Mouse (Mus musculus) left cerebral cortex, adult 2 months (tissue): ENCODE data around the gene Rbfox1. TPM values are rescaled to one million over a fixed set of nuclear protein-coding genes. Genes with fewer than 3 reads are reported as not detected.

Experiments
- DNase-seq, 2 experiments: peaks; one replicate each; pipeline ENCODE4 v3.0.0; 2021 to 2022; ENCODE audit warnings: low spot score in 2 of 2, mixed read lengths in 1 of 2; ENCODE audit errors: extremely low spot score in 1 of 2
- H3K27ac ChIP-seq: fragments of 200-600 bp; 2 replicates; pipeline ENCODE4 v1.8.1; 2022
- H3K4me3 ChIP-seq: fragments of 200-600 bp; 2 replicates; pipeline ENCODE4 v1.8.1; 2022
- CTCF ChIP-seq: fragments of 200-600 bp; IDR thresholded peaks from 2 replicates; pipeline ENCODE4 v1.8.1; 2022; ENCODE audit warnings: antibody characterized with exemption, mild to moderate bottlenecking, moderate library complexity
- intact Hi-C: fragments of 180-260 bp; cut with DNase I; formaldehyde crosslinking; loops from one replicate; pipeline ENCODE4 v1.15.1; 2025
- total RNA-seq, 2 experiments: library from RNA; stranded (reverse); gene quantifications; 2 replicates each; pipeline ENCODE4 v1.2.3; 2021

Rbfox1 gene
- total RNA-seq, 2 experiments from 2014 or later, result 330 to 336 TPM

DNA sequence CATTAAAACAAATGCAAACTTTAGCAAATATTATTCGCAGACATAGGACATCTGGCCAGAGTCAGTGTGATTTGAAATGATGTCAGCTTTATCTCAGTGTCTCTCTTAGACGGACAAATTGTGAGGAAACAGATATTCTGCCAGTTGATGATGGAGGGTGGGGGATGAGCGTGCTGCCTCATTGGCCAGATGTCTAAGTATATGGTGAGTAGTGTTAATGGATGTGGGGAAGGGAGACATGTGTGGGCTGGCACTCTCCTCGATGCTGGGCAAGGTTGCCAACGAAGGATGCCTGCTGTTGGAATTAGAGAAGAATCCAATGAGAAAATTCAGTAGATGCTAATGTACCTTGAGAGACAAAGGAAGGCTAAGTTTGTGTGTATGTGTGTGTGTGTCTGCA lies 25.6 kb downstream of the Rbfox1 start:
- no peak for DNase-seq
- Histone ChIP-seq H3K4me3 (no peak overlapping the region), H3K27ac (no peak overlapping the region)
- intact Hi-C loops, result no loop called here
- no peak for TF ChIP-seq CTCF

DNA sequence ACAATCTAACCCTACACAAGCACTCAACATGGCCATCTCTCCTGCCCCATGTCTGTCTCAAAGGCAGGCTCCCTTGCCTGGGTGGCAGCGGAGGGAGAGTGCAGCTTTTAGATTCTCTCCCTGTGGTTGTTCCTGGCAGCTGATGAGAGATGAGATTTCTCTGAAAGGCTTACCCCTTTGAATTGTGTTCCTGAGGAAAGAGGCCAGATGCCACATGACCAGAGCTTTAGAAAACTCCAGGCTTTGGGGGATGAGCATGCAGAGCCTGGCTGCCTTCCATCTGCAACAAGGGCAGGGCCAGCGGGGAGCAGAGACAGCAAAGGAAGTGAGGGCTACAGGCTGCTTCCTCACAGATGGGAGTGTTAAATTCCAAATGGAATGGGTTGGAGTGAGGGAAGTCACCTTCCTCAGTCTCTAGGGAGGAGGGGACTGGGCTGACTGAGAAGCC lies 26.7 kb downstream of the Rbfox1 start:
- Histone ChIP-seq H3K4me3 (no peak overlapping the region), H3K27ac (peak overlapping the region; percentile 51)
- peak; percentile 53 to 56 for DNase-seq
- intact Hi-C loops, result no loop called here
- TF ChIP-seq CTCF, result no peak

DNA sequence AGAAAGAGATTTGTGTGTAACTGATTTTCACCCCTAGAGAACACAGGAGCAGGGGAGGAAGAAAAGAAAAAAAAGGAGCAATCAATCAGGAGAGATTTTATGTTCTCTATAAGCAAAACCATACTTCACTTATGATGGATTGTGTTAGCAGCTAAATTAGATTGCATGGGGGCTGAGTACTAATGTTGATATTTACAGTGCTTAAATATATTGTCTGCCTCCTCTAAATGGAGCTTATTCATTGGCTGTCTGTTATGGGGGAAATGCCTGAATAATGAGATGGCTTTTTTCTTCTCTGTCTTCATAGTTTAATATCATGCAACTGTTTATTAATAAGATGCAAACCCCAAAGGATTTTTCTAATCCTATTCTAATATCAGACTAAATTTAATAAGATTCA lies 32.8 kb downstream of the Rbfox1 start:
- intact Hi-C loops, result no loop called here
- no peak for TF ChIP-seq CTCF
- no peak for DNase-seq

DNA sequence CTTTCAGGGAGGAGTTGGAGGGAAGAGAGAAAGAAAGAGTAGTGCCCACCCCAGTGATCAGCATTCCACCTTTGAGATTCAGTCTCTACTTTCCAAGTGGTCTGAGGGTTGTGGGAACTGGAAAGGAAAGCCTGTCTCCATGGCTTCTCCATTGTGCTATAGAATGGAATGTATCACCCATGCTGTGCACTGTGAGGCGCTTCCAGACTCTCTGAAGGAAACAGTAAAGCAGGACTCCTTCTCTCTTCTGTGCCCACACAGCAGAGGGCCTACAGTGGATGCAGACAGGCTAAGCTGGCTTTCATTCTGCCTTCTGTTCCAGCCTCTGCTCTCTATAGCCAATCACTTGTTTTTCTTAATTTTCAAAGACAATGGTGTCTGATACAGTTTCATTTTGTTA lies 41.8 kb downstream of the Rbfox1 start:
- Histone ChIP-seq H3K4me3 (no peak overlapping the region), H3K27ac (0 out of 2 replicates have a peak overlapping the region, but pooled peaks have one; percentile 9)
- TF ChIP-seq CTCF, result no peak; the same call in 1 of the 2 replicates
- no peak for DNase-seq
- intact Hi-C loops, result no loop called here

More for the DNA sequence above, 32.8 kb downstream of the Rbfox1 start:
- H3K4me3 ChIP-seq, result no peak overlapping the region
- H3K27ac ChIP-seq, result no peak overlapping the region

DNA sequence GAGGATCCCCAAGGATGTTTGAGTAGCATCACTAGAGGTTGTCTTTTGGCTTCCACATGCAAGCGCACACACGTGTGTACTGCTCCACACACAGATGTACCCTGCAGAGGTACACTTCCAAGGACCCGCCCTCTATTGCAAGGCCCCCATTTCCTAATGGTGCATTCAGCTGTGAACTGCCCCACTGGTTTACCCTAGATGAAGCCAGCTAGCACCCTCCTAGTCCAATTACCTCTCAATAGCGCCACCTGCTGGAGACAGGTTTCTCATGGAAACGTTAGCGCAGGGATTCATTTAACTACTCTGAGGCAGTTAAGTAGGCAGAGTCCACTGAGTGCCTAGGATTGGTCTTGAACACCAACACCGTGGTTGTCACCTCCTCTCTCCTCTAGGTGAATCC lies 46.5 kb downstream of the Rbfox1 start:
- H3K4me3 ChIP-seq, result no peak overlapping the region
- TF ChIP-seq CTCF, result peak; percentile 80
- peak; percentile 76 to 88 for DNase-seq
- intact Hi-C loops, result loop anchor here (2.0 to 5.0 kb wide), 5 partner anchors 34 to 459 kb away; no protein-coding TSS in a partner anchor
- H3K27ac ChIP-seq, result no peak overlapping the region

DNA sequence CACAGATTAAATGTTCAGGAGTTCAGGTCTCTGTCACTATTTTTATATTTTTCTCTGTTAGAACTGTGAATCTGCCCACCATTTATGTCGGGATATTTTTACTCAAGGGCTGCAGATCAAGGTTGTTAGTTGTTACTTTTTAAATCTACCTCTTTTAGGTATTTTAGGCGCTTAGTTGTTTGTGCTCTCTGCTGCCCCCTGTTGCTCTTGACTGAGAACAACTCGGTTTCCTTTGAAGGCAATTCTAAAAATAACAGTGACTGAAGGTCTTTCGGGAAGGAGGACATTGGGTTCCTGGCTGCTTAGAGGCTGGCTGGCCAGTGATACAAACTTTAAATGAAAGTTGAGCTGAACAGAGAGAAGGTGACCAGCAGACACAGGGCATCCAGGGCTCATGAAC lies 54.9 kb downstream of the Rbfox1 start:
- no peak overlapping the region for H3K27ac ChIP-seq
- no peak overlapping the region for H3K4me3 ChIP-seq
- intact Hi-C loops, result loop anchor here (10.0 kb wide), 1 partner anchor 495 kb away; no protein-coding TSS in a partner anchor
- no peak for DNase-seq
- peak; percentile 64 for TF ChIP-seq CTCF

DNA sequence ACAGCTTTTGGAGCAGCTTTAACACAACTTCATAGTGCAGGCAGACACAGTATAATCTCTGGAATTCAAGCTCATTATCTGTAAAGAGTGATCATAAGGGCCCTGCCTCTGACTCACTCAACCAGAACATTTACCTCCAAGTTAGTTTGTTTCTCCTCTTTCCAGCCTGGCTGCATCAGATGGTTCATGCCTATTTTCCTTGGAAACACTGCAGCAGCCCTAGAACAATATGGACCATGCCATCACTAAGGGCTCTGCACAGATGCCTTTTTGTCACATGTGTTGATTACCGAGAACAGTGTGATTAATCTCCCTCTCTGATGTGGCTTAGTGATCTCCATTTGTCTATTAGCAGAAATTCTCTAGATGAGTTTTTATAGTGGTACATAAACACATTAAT lies 60.5 kb downstream of the Rbfox1 start:
- Histone ChIP-seq H3K4me3 (no peak overlapping the region), H3K27ac (no peak overlapping the region)
- no peak for TF ChIP-seq CTCF
- intact Hi-C loops, result loop anchor here (10.0 kb wide), 1 partner anchor 489 kb away; no protein-coding TSS in a partner anchor
- no peak for DNase-seq

DNA sequence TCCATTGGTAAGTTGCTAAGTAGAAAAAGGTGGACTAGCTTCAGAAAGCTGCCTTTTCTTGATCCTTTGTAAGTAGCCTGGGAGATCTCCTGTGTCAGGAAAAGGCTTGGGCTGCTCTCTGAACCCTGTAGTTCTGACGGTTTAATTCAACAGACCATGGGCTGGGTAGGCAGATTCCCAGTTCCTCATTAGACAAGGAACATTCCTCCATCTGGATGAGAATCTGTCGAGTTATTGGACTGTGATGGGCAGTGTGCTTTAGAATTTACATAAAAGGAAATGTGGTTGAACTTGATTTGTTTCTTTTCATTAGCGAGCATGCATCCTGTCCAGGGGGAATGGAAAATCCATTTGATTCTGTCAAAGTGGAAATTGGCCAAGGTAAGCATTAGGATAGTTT lies 68.0 kb downstream of the Rbfox1 start:
- intact Hi-C loops, result no loop called here
- Histone ChIP-seq H3K4me3 (no peak overlapping the region), H3K27ac (no peak overlapping the region)
- DNase-seq, result no peak
- no peak for TF ChIP-seq CTCF

DNA sequence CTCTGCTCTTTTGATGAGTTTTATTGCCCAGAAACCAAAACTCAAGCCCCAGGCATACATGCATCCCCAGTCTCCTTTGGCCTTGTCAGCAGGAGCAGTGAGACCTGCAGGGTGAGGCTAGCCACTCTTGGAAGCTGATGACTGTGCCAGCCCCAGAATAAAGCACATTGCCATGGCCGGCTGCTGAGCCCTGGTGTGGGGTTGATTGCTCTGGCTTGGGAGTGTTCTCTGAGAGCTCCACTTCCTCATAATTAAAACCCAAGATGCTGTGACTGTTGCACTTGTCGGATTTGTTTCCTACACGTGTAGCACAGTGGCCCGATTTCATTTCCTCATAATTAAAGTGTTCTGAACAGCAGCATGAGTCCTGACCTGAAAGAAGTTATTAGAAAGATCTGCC lies 72.3 kb downstream of the Rbfox1 start:
- intact Hi-C loops, result no loop called here
- no peak overlapping the region for H3K27ac ChIP-seq
- TF ChIP-seq CTCF, result no peak
- DNase-seq, result no peak
- H3K4me3 ChIP-seq, result no peak overlapping the region

DNA sequence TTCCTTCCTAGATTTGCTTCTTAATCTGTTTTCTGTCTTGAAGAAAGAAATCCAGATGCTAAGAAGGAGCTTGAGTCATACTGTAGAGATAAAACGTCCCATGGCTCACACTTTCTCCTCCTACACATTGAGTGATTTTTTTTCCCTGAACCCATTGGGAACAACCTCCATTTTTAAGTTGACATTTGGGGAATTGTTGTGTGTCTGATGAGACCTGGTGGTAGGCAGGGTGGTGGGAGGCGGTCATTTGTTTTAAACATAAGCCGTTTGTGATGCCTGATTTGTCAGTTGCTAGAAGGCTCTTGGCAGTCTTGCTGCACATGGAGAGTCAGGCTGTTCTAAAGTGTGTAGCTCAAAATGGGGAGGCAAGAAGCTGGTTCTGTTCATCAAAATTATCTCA lies 76.6 kb downstream of the Rbfox1 start:
- no peak for TF ChIP-seq CTCF
- no peak overlapping the region for H3K4me3 ChIP-seq
- no peak overlapping the region for H3K27ac ChIP-seq
- DNase-seq, result peak; percentile 31 to 40
- intact Hi-C loops, result loop anchor here (2.0 kb wide), 1 partner anchor 57 kb away; no protein-coding TSS in a partner anchor

DNA sequence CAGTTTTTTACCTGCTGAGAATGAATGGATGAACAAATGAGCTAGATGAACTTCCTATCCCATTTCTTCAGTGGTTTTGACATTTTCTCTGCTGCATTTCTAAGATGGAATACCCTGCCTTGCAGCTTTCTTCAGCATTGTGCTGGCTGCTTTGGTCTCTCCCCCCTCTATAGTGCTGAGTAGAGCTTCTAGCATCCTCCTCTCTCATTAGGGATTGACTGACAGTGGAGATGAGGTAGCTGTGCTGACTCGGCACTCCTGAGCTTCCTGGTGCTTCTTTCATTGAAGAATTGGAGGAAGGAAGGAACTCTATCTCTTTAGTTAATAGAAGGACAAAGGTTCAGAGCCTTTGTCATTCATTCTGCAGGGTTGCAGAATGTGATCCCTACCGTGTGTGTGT lies 89.0 kb downstream of the Rbfox1 start:
- TF ChIP-seq CTCF, result no peak
- intact Hi-C loops, result no loop called here
- no peak overlapping the region for H3K4me3 ChIP-seq
- H3K27ac ChIP-seq, result no peak overlapping the region
- DNase-seq, result no peak

DNA sequence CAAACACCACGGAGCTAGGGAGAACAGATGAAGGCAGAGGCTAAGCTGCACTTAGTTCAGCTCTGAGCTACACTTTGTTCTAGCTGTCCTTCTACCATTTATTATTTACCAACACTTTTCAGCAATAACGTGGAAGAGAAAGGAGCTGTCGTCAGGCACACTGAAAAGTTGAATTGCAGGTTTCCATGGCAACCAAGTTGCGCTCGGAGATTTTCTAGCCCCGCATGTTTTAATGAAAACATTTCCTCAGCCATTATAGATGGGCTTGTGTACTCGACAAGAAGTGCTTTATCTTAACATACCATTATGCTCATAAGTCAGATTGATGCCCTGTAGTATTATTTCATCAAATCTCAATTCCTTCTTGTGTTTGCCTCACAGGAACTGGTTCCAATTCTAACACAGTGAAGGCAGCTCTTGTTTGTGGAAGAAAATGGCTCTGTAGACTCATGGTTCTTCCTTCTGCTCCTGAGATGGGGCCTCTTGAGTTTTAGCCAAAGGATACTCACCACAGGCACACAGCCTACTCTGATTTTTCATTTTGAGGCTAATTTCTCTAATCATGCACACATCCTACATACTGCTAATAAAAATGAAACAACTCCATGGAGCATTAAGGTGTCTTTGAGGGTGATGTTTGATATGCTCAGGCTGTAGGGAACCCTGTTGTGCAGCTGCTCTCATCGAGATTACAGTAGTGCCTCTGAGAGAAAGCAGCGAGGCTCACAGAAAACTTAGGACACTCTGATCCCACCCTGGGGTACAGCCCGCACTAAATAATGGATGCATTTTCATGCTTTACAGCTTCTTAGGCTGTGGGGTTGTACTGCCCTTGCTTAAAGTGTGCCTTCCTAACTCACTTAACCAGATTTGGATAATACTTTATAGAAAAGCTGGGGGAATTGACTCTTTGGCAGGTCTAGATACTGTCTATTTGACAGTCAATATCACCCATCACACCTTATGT lies 107.2 kb downstream of the Rbfox1 start:
- DNase-seq, result peak in 1 of 2 experiments; percentile 28
- Histone ChIP-seq H3K4me3 (no peak overlapping the region), H3K27ac (peak overlapping the region; percentile 5; the same call in 1 of the 2 replicates)
- intact Hi-C loops, result no loop called here
- TF ChIP-seq CTCF, result no peak
